Comparison of ENCODE assay signal across 23 mouse cellular contexts in the genomic region with DNA sequence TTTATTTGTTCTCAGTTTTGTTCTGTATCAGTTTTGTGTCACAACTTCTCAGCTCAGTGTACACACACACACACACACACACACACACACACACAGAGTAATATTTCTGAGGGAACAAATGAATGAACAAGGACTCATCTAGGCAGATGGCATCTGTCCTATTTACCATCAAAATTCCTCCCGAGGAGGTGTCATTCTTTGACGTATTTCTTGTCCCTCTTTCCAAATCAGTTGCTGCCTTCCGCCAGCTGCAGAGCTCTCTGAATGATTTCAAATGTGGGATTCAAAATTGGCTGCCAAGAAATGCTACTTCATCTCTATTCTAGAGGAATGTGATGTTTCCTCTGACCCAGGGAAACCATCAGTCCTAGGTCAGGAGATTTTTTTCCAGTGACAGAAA. TPM values are rescaled to one million over a fixed set of nuclear protein-coding genes. Genes with fewer than 3 reads are reported as not detected.
DNase-seq lines count a peak whose midpoint lies in the region; ATAC-seq and TF ChIP-seq lines count a peak whose summit lies in the region.
"Had no signal": no experiment of that assay in that cellular context is flagged by ENCODE, and none has a peak within 500 bp of the region (broad histone marks: within the 10 kb centered on the region; RNA-seq: fewer than 3 reads in every experiment).

No protein-coding gene starts in this region.

- H3K9ac ChIP-seq in forebrain, postnatal 0 days: no peak overlapping the region
- H3K9ac ChIP-seq in forebrain, embryonic 15.5 days (replicated peaks): no peak overlapping the region
- H3K9ac ChIP-seq in liver, embryonic 11.5 days (ENCODE audit: low read depth, low read length): no peak overlapping the region
- H3K9ac ChIP-seq: heart, embryonic 13.5 days; lung, embryonic 15.5 days; midbrain, embryonic 12.5 days had no signal

- no peak for TF ChIP-seq CTCF in forebrain, postnatal 0 days (IDR thresholded peaks at IDR 0.05; ENCODE audit: low read depth)

- no peaks in the 10 kb centered on the region for H3K27me3 ChIP-seq in forebrain, postnatal 0 days (ENCODE audit: insufficient read depth, low read length)
- no peaks in the 10 kb centered on the region for H3K27me3 ChIP-seq in forebrain, embryonic 15.5 days
- no peaks in the 10 kb centered on the region for H3K27me3 ChIP-seq in liver, embryonic 11.5 days (replicated peaks; ENCODE audit: control insufficient read depth, insufficient read depth, low read length)
- H3K27me3 ChIP-seq: heart, embryonic 13.5 days; lung, embryonic 15.5 days; midbrain, embryonic 12.5 days had no signal

- 0 out of 2 replicates have a peak, but pooled peaks cover 6% of the 10 kb centered on the region for H3K9me3 ChIP-seq in forebrain, postnatal 0 days (ENCODE audit: low read length)
- H3K9me3 ChIP-seq in forebrain, embryonic 15.5 days: no peaks in the 10 kb centered on the region; the same call in 1 of the 2 replicates
- peaks cover 3% of the 10 kb centered on the region; the same call in 1 of the 2 replicates for H3K9me3 ChIP-seq in liver, embryonic 11.5 days (ENCODE audit: control insufficient read depth, low read length)
- H3K9me3 ChIP-seq: limb, embryonic 10.5 days; lung, embryonic 15.5 days had no signal

- no peak overlapping the region for H3K4me2 ChIP-seq in forebrain, postnatal 0 days (ENCODE audit: low read depth)
- H3K4me2 ChIP-seq in forebrain, embryonic 15.5 days (replicated peaks): no peak overlapping the region
- H3K4me2 ChIP-seq in liver, embryonic 11.5 days: no peak overlapping the region
- H3K4me2 ChIP-seq: heart, embryonic 13.5 days; lung, embryonic 15.5 days; midbrain, embryonic 12.5 days had no signal

- DNase-seq in forebrain, postnatal 0 days: no peak
- DNase-seq in left cerebral cortex, postnatal 14 days (ENCODE audit: low spot score in 2 of 2): peak; percentile 30 to 59
- DNase-seq in left cerebral cortex, adult 8-10 months (ENCODE audit: low spot score in 2 of 2): no peak
- peak; percentile 5 for DNase-seq in adipocyte (ENCODE audit: low spot score)
- peak; percentile 5 for DNase-seq in skeletal muscle tissue, adult 2 months (ENCODE audit: low read depth, low spot score)
- no peak for DNase-seq in liver, embryonic 11.5 days (ENCODE audit: low spot score)
- DNase-seq: adrenal gland, adult 2 months; B cell, adult 2 months; cerebellum, adult 9-11 months; heart, postnatal 4 days; layer of hippocampus, postnatal 36 days; retina, postnatal 1 day; thymus, postnatal 4 days had no signal

- no peak overlapping the region for H3K27ac ChIP-seq in forebrain, postnatal 0 days (ENCODE audit: low read depth, low read length)
- no peak overlapping the region for H3K27ac ChIP-seq in forebrain, embryonic 15.5 days (replicated peaks)
- H3K27ac ChIP-seq in liver, embryonic 11.5 days (ENCODE audit: low read depth, low read length): no peak overlapping the region
- H3K27ac ChIP-seq: heart, embryonic 13.5 days; hindbrain, postnatal 0 days; limb, embryonic 10.5 days; lung, embryonic 15.5 days; midbrain, embryonic 12.5 days had no signal

- intact Hi-C loops in left cerebral cortex, postnatal 14 days (cut with DNase I): no loop called here

- WGBS in forebrain, postnatal 0 days: 44% methylated on average over 3 of the region's 3 CpGs
- 53% methylated on average over 3 of the region's 3 CpGs for WGBS in forebrain, embryonic 15.5 days
- WGBS in liver, embryonic 11.5 days: 73% methylated on average over 3 of the region's 3 CpGs

- no peak overlapping the region for H3K4me3 ChIP-seq in forebrain, postnatal 0 days (ENCODE audit: low read depth, low read length)
- no peak overlapping the region for H3K4me3 ChIP-seq in forebrain, embryonic 15.5 days
- H3K4me3 ChIP-seq in liver, embryonic 11.5 days (ENCODE audit: low read depth, low read length): no peak overlapping the region
- H3K4me3 ChIP-seq: erythroblast, embryonic 14.5 days; heart, embryonic 13.5 days; limb, embryonic 10.5 days; lung, embryonic 15.5 days; midbrain, embryonic 12.5 days had no signal

- H3K36me3 ChIP-seq in forebrain, postnatal 0 days (ENCODE audit: insufficient read depth): peaks cover 7% of the 10 kb centered on the region; the same call in 1 of the 2 replicates
- peaks cover 20% of the 10 kb centered on the region for H3K36me3 ChIP-seq in forebrain, embryonic 15.5 days
- peaks cover 8% of the 10 kb centered on the region for H3K36me3 ChIP-seq in liver, embryonic 11.5 days (ENCODE audit: control insufficient read depth, insufficient read depth, low read length)

- H3K4me1 ChIP-seq in forebrain, postnatal 0 days (ENCODE audit: insufficient read depth): no peaks in the 10 kb centered on the region
- H3K4me1 ChIP-seq in forebrain, embryonic 15.5 days: no peaks in the 10 kb centered on the region
- no peaks in the 10 kb centered on the region for H3K4me1 ChIP-seq in liver, embryonic 11.5 days (replicated peaks; ENCODE audit: control insufficient read depth, insufficient read depth, low read length)
- H3K4me1 ChIP-seq: heart, embryonic 13.5 days; lung, embryonic 15.5 days; midbrain, embryonic 12.5 days had no signal

- peak; percentile 23; the same call in 1 of the 2 replicates for ATAC-seq in forebrain, postnatal 0 days
- no peak for ATAC-seq in forebrain, embryonic 15.5 days (replicated peaks)
- ATAC-seq in liver, embryonic 11.5 days (replicated peaks; ENCODE audit: low FRiP score): no peak
- ATAC-seq: hindbrain, postnatal 0 days; intestine, postnatal 0 days had no signal

RNA-seq across cellular contexts. Expression of a gene that starts 37.6 kb away (rescaled TPM):
- total RNA-seq in forebrain, postnatal 0 days (2014; rRNA removed): 0.33 TPM in 1 of 2 replicates, not detected in the other
- polyA plus RNA-seq in forebrain, postnatal 0 days (2015; fragmentation: Nextera tagmentation; extraction: Ambion mirVana): 0.14 and 0.57 TPM in 2 replicates
- 0.34 and 0.48 TPM in 2 replicates for polyA plus RNA-seq in forebrain, embryonic 15.5 days (2015; fragmentation: Nextera tagmentation; extraction: Ambion mirVana)
- total RNA-seq in left cerebral cortex, postnatal 14 days (2021): not detected
- total RNA-seq in left cerebral cortex, adult 8-10 months (2022): under 1 TPM; 0.23 to 0.49 (median 0.45) TPM
- polyA plus RNA-seq in liver, embryonic 11.5 days (2014; fragmentation: Nextera tagmentation; extraction: Ambion mirVana): 0.47 and 0.73 TPM in 2 replicates
- total RNA-seq: layer of hippocampus, postnatal 36 days; liver, adult 2 months had no signal
- polyA plus RNA-seq: adrenal gland, adult 2 months; erythroblast, embryonic 14.5 days; liver, adult 2 months; small intestine, adult 2 months had no signal

Comparison
In these comparisons a context has a peak if more than half of its experiments do, and no peak if none do; other contexts are left out.
1. DNase-seq: peak in left cerebral cortex, postnatal 14 days (2 of 2), adipocyte (single experiment) and skeletal muscle tissue, adult 2 months (single experiment); none in forebrain, postnatal 0 days (single experiment), left cerebral cortex, adult 8-10 months (0 of 2) and liver, embryonic 11.5 days (single experiment).